Mouse (Mus musculus) ES-E14 (cell line): Measurements from ENCODE around the gene Large2.

Experiments used
- CHD2 ChIP-seq: IDR thresholded peaks from 2 replicates; pipeline ENCODE4 v1.6.1; 2014; ENCODE audit warnings: mild to moderate bottlenecking, low read depth, low read length, inconsistent platforms
- HCFC1 ChIP-seq: IDR thresholded peaks from 2 replicates; pipeline ENCODE4 v1.6.1; 2012; ENCODE audit warnings: low read length, inconsistent platforms, borderline replicate concordance; ENCODE audit not compliant: insufficient read depth
- MAFK ChIP-seq: IDR thresholded peaks from 2 replicates; pipeline ENCODE4 v1.6.1; 2014; ENCODE audit warnings: mild to moderate bottlenecking, low read depth, low read length, inconsistent platforms; ENCODE audit not compliant: insufficient read depth
- ZC3H11A ChIP-seq: IDR thresholded peaks from 2 replicates; pipeline ENCODE4 v1.6.1; 2012; ENCODE audit warnings: low read depth, mild to moderate bottlenecking, inconsistent platforms, low read length, borderline replicate concordance
- ZNF384 ChIP-seq: IDR thresholded peaks from 2 replicates; pipeline ENCODE4 v1.6.1; 2012; ENCODE audit warnings: low read depth, low read length, inconsistent platforms

DNA sequence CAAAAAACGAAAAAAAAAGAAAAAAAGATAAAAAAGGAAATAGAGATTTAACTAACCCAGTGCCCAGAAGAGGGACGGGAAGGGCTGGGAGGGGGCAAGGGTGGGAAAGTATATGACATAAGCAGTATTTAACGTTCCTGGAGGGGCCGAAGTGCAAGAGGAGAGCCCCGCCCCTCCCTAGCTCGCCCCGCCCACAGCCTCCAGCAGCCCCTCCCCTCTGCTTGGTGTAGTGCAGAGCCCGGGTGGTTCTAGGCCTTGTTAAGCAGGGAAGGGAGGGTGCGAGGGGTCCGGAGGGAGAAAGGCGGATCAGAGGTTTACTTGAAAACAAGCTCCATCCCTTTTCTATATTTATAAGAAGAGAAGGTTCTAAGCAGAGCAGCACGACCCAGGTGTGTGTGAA is 13.8 kb downstream of the Large2 start:
- no peak for TF ChIP-seq CHD2
- no peak for TF ChIP-seq ZNF384
- TF ChIP-seq ZC3H11A: no peak
- TF ChIP-seq HCFC1: no peak
- TF ChIP-seq MAFK: no peak
